24 mouse cellular contexts compared by ENCODE assay signal in genomic region chr1:176932320-176932950, GRCm38 (mm10).
DNase-seq lines count a peak whose midpoint lies in the region; ATAC-seq lines count a peak whose summit lies in the region.
"Had no signal": no experiment of that assay in that cellular context is flagged by ENCODE, and none has a peak within 500 bp of the region (broad histone marks: within the 10 kb centered on the region; RNA-seq: fewer than 3 reads in every experiment).

No protein-coding gene starts in this region.

- peak; percentile 56 for DNase-seq in cerebellum, adult 11-12 months
- no peak for DNase-seq in cerebellum, postnatal 4 days (ENCODE audit: low spot score in 2 of 2)
- DNase-seq in brain, adult 2 months (ENCODE audit: low read depth, low spot score): peak; percentile 68
- peak; percentile 47 to 58 for DNase-seq in cerebellum, postnatal 36 days
- no peak for DNase-seq in kidney, postnatal 25 days
- no peak for DNase-seq in urinary bladder, adult 2 months (ENCODE audit: low spot score)
- DNase-seq: adrenal gland, adult 8-10 months; gastrocnemius, postnatal 10 days; heart, postnatal 10 days; kidney, adult 2 months; kidney, postnatal 10 days; liver, embryonic 13.5 days; lung, adult 2 months; lung, postnatal 14 days; right cerebral cortex, postnatal 14 days; thymus, adult 2 months had no signal

- no peak overlapping the region for H3K4me3 ChIP-seq in forebrain, embryonic 15.5 days
- H3K4me3 ChIP-seq in forebrain, embryonic 12.5 days (replicated peaks): no peak overlapping the region
- H3K4me3 ChIP-seq: liver, embryonic 13.5 days; midbrain, embryonic 12.5 days; neural tube, embryonic 15.5 days had no signal

- peaks cover 59% of the 10 kb centered on the region for H3K4me1 ChIP-seq in forebrain, embryonic 15.5 days
- H3K4me1 ChIP-seq in forebrain, embryonic 12.5 days: peaks cover 20% of the 10 kb centered on the region
- H3K4me1 ChIP-seq: liver, embryonic 13.5 days; neural tube, embryonic 15.5 days had no signal

- H3K9me3 ChIP-seq in forebrain, embryonic 15.5 days: no peaks in the 10 kb centered on the region
- no peaks in the 10 kb centered on the region for H3K9me3 ChIP-seq in forebrain, embryonic 12.5 days
- H3K9me3 ChIP-seq: liver, embryonic 13.5 days; midbrain, embryonic 12.5 days; neural tube, embryonic 15.5 days had no signal

- no peaks in the 10 kb centered on the region for H3K27me3 ChIP-seq in forebrain, embryonic 15.5 days
- no peaks in the 10 kb centered on the region; the same call in 1 of the 2 replicates for H3K27me3 ChIP-seq in forebrain, embryonic 12.5 days
- H3K27me3 ChIP-seq: liver, embryonic 13.5 days; neural tube, embryonic 15.5 days had no signal

- no peak for ATAC-seq in forebrain, embryonic 15.5 days (replicated peaks)
- ATAC-seq in forebrain, embryonic 12.5 days (ENCODE audit: low FRiP score): no peak
- ATAC-seq: activated CD4-positive, CD25-positive, alpha-beta regulatory T cell, adult 4 months; inflammation-experienced regulatory T-cells, adult 6 months had no signal

- peak overlapping the region; percentile 95 for H3K27ac ChIP-seq in forebrain, embryonic 15.5 days (replicated peaks)
- no peak overlapping the region for H3K27ac ChIP-seq in forebrain, embryonic 12.5 days
- H3K27ac ChIP-seq: liver, embryonic 13.5 days; midbrain, embryonic 12.5 days; neural tube, embryonic 15.5 days; stomach, postnatal 0 days had no signal

- H3K4me2 ChIP-seq in forebrain, embryonic 15.5 days (replicated peaks): no peak overlapping the region
- H3K4me2 ChIP-seq in forebrain, embryonic 12.5 days: no peak overlapping the region
- H3K4me2 ChIP-seq: heart, embryonic 11.5 days; liver, embryonic 13.5 days; midbrain, embryonic 12.5 days; neural tube, embryonic 15.5 days had no signal

- H3K36me3 ChIP-seq in forebrain, embryonic 15.5 days: no peaks in the 10 kb centered on the region
- H3K36me3 ChIP-seq in forebrain, embryonic 12.5 days (replicated peaks): no peaks in the 10 kb centered on the region
- H3K36me3 ChIP-seq: liver, embryonic 13.5 days; midbrain, embryonic 12.5 days; neural tube, embryonic 15.5 days had no signal

- WGBS in forebrain, embryonic 15.5 days: 70% methylated on average over 12 of the region's 12 CpGs
- 74% methylated on average over 12 of the region's 12 CpGs for WGBS in forebrain, embryonic 12.5 days

- H3K9ac ChIP-seq in forebrain, embryonic 15.5 days (replicated peaks): peak overlapping the region; percentile 23; the same call in 1 of the 2 replicates
- no peak overlapping the region for H3K9ac ChIP-seq in forebrain, embryonic 12.5 days
- H3K9ac ChIP-seq: liver, embryonic 13.5 days; midbrain, embryonic 12.5 days; neural tube, embryonic 15.5 days had no signal

Comparison
In these comparisons a context has a peak if more than half of its experiments do, and no peak if none do; other contexts are left out.
1. DNase-seq: peak in cerebellum, adult 11-12 months (single experiment), brain, adult 2 months (single experiment) and cerebellum, postnatal 36 days (2 of 2); none in cerebellum, postnatal 4 days (0 of 2), kidney, postnatal 25 days (0 of 2) and urinary bladder, adult 2 months (single experiment).